Comparison of ENCODE assay signal across 2 mouse cellular contexts in the genomic region with DNA sequence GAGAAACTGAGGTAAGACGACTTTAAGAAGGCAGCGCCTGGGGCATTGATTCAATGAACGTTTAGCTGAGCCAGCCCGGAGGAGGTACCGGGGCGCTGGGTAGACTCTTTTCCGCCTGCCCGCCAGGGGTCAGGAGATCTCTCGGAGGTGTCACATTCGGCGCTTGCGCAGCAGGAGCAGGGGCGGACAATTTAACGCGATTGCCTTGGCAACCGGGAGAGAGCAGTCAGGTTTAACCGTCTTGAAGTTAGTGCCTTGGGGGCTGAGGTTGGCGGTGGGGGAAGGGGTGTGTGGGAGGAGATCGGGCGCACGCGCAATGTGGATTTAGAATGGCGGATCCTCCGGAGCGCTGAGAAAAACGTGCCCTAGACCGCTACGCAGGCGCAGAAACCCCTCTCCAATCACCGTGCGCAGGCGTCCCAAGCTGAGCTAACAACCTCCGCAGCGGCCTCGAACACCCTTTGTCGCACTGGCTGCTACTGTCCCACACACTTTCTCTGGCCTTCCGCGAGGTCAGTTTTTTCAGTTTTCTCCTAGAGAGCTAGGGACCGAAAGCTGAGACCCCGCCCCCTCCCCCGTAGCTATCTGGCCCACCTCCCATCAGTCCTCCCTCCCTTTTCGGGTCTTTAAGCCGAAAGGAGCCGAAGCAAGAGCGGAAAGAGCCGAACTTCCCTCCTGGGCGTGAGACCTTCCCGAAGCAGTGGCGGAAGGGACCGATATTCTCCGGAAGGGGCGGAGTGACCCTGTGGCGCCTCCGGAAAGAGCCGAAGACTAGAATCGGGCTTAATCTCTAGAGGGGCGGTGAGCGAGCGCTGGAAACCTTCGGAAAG.
TF ChIP-seq lines count a peak whose summit lies in the region.

No protein-coding gene starts in this region.

TF ChIP-seq in C2C12, 6 proteins besides CTCF, POLR2A, EP300 and RAD21:
- TF ChIP-seq MAX (IDR thresholded peaks at IDR 0.05) (no peak), FOSL1 (IDR thresholded peaks at IDR 0.05; ENCODE audit: insufficient read depth, low read length, poor library complexity, severe bottlenecking) (no peak)

TF ChIP-seq in myocyte, 11 proteins besides CTCF, POLR2A, EP300 and RAD21:
- TF ChIP-seq MYOG (IDR thresholded peaks at IDR 0.05; ENCODE audit: control insufficient read depth in 1 of 3, insufficient read depth in 1 of 3, insufficient read length in 2 of 3, low read depth in 2 of 3) (no peak), REST (IDR thresholded peaks at IDR 0.05; ENCODE audit: insufficient read depth, insufficient read length) (no peak), TCF12 (IDR thresholded peaks at IDR 0.05; ENCODE audit: insufficient read depth, poor library complexity, severe bottlenecking) (no peak), TCF3 (IDR thresholded peaks at IDR 0.05; ENCODE audit: insufficient read length, low read depth) (no peak), POLR2AphosphoS2 (IDR thresholded peaks at IDR 0.05; ENCODE audit: insufficient read length, low read depth) (no peak), E2F4 (IDR thresholded peaks at IDR 0.05; ENCODE audit: insufficient read depth) (no peak), USF1 (IDR thresholded peaks at IDR 0.05; ENCODE audit: low read depth) (no peak), MYOD1 (IDR thresholded peaks at IDR 0.05; ENCODE audit: control insufficient read depth in 1 of 3, insufficient read length in 2 of 3, low read depth in 2 of 3) (no peak), MAX (IDR thresholded peaks at IDR 0.05; ENCODE audit: low read depth) (no peak), SRF (IDR thresholded peaks at IDR 0.05; ENCODE audit: control insufficient read depth, insufficient read length, low read depth) (no peak), CEBPB (IDR thresholded peaks at IDR 0.05; ENCODE audit: insufficient read depth, poor library complexity, severe bottlenecking) (no peak)
TF ChIP-seq in myocyte: peak in this region for 0.
